Mouse (Mus musculus) large intestine, adult 2 months (tissue): ENCODE measurements around the gene Lpar3. TPM values are rescaled to one million over a fixed set of nuclear protein-coding genes. Genes with fewer than 3 reads are reported as not detected.

Experiments
- DNase-seq: peaks from one replicate; pipeline ENCODE4 v3.0.0-alpha.2; 2012; ENCODE audit warnings: low read depth, low spot score
- WGBS: fragments of 180-500 bp; shearing (Covaris S2); methylation state at CpG from one replicate; pipeline ENCODE4 v1.1.7; 2018; 5-methylcytosine and 5-hydroxymethylcytosine counted together
- polyA plus RNA-seq: library from polyadenylated mRNA; depleted of rRNA; stranded (reverse); fragments of >200 nt; gene quantifications from 2 replicates; pipeline ENCODE4 v1.2.3, GENCODE M21; 2012; rRNA removed

Gene Lpar3
- polyA plus RNA-seq, 1 experiment = 1.5 TPM

DNA sequence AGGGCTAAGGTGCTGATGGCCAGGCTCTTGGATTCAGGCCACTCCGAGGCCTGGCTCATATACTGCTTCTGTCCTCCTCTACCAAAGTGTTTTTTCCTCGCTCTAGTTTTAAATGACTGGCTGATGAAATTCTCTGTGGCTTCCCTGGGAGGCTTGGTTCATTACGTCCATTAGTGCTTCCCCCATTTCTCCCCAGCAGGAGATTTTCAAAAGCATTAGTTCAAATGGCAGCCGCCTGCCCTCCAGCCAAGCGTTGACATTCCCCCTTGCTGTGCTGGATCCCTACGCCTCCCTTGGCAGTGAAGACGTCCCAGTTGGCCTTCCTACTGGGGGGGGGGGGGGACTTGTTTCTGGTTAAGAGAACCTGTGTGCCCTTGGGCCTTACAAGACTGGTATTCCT lies 113.3 kb downstream of the Lpar3 start:
- 87% methylated on average over 7 of the region's 7 CpGs for WGBS
- no peak for DNase-seq

Other genes starting within 250 kb of the Lpar3 start
- 2.5 and 6.0 TPM in 2 replicates for gene Syde2, start 233.1 kb upstream of the Lpar3 start, polyA plus RNA-seq
- gene Wdr63, start 112.8 kb upstream of the Lpar3 start, polyA plus RNA-seq = 0.15 TPM in 1 of 2 replicates, not detected in the other
- gene Mcoln3, start 103.5 kb upstream of the Lpar3 start, polyA plus RNA-seq = 0.06 and 0.27 TPM in 2 replicates
- gene Mcoln2, start 71.1 kb upstream of the Lpar3 start, polyA plus RNA-seq = 9.2 and 14.9 TPM in 2 replicates
- gene Ssx2ip, start 183.7 kb downstream of the Lpar3 start, polyA plus RNA-seq = 9.8 and 12.4 TPM in 2 replicates
- gene Ctbs, start 228.8 kb downstream of the Lpar3 start, polyA plus RNA-seq = 1.9 and 2.2 TPM in 2 replicates